Mouse (Mus musculus) erythroblast, embryonic 14.5 days (primary cell): ENCODE data around the gene Mrps2.

ENCODE experiments used
- GATA1 ChIP-seq: IDR thresholded peaks from 2 replicates; pipeline ENCODE4 v1.6.1; 2012; ENCODE audit warnings: low read length, inconsistent platforms, mixed read lengths
- TAL1 ChIP-seq: IDR thresholded peaks from 3 replicates; pipeline ENCODE4 v1.6.1; 2012; ENCODE audit warnings: low read length, inconsistent platforms, mixed read lengths

DNA sequence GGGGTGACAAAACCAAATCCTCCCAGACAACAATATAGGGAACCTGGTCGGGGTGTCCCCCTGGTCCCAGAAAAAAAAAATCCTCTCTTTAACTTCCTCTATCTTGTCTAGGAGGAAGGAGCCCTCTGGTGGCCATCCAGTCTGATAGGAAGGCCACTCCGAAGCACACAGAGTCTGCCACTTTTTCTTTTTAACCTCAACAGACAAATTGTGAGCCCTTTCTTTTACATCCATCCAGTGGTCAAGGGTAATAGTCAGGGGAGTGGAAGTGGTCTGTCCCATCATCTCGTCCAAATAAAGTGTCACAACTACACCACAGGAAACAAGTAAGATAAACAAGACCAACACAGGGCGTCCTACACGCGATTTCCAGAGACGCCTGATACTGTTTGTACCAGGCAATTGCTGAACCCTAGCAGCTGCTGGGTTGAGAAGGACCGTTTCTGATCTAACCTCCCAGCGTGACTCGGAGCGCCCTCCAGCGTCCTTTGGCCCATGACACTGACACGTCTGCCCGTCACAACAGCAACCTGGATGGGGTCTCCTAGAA is 27.4 kb downstream of the Mrps2 start:
- TF ChIP-seq GATA1 (no peak), TAL1 (no peak)
